13 mouse cellular contexts compared by ENCODE assay signal in genomic region chr17:31260430-31260829, GRCm38 (mm10). TPM values are rescaled to one million over a fixed set of nuclear protein-coding genes. Genes with fewer than 3 reads are reported as not detected.
DNase-seq lines count a peak whose midpoint lies in the region; ATAC-seq lines count a peak whose summit lies in the region.
"Had no signal": no experiment of that assay in that cellular context is flagged by ENCODE, and none has a peak within 500 bp of the region (broad histone marks: within the 10 kb centered on the region; RNA-seq: fewer than 3 reads in every experiment).

No protein-coding gene starts in this region.

- no peaks in the 10 kb centered on the region for H3K36me3 ChIP-seq in kidney, embryonic 16.5 days (ENCODE audit: insufficient read depth, low read length)
- no peaks in the 10 kb centered on the region for H3K36me3 ChIP-seq in hindbrain, embryonic 13.5 days
- H3K36me3 ChIP-seq: embryonic facial prominence, embryonic 15.5 days; intestine, embryonic 15.5 days; lung, embryonic 15.5 days had no signal

- WGBS in kidney, embryonic 16.5 days: 55% methylated on average over 7 of the region's 7 CpGs
- WGBS in hindbrain, embryonic 13.5 days: 87% methylated on average over 7 of the region's 7 CpGs

- DNase-seq in kidney, adult 11 months: peak; percentile 91
- peak; percentile 97 for DNase-seq in adrenal gland, adult 2 months
- peak; percentile 95 for DNase-seq in gastrocnemius, postnatal 25 days
- DNase-seq in kidney, postnatal 4 days: peak; percentile 69 to 77
- DNase-seq in frontal cortex, postnatal 36 days (ENCODE audit: low spot score in 2 of 2): no peak
- DNase-seq: retina, postnatal 1 day had no signal

- no peaks in the 10 kb centered on the region for H3K9me3 ChIP-seq in kidney, embryonic 16.5 days (ENCODE audit: low read length)
- H3K9me3 ChIP-seq in hindbrain, embryonic 13.5 days: no peaks in the 10 kb centered on the region
- H3K9me3 ChIP-seq: embryonic facial prominence, embryonic 15.5 days; intestine, embryonic 15.5 days; lung, embryonic 15.5 days had no signal

- no peak overlapping the region for H3K27ac ChIP-seq in kidney, embryonic 16.5 days (ENCODE audit: low read length)
- no peak overlapping the region for H3K27ac ChIP-seq in hindbrain, embryonic 13.5 days
- H3K27ac ChIP-seq: embryonic facial prominence, embryonic 15.5 days; intestine, embryonic 15.5 days; lung, embryonic 15.5 days had no signal

- peaks cover 6% of the 10 kb centered on the region for H3K4me1 ChIP-seq in kidney, embryonic 16.5 days (ENCODE audit: insufficient read depth, low read length)
- H3K4me1 ChIP-seq in hindbrain, embryonic 13.5 days (replicated peaks): no peaks in the 10 kb centered on the region
- H3K4me1 ChIP-seq: lung, embryonic 15.5 days had no signal

- no peak overlapping the region for H3K4me3 ChIP-seq in kidney, embryonic 16.5 days (ENCODE audit: low read length)
- H3K4me3 ChIP-seq in hindbrain, embryonic 13.5 days: no peak overlapping the region
- H3K4me3 ChIP-seq: embryonic facial prominence, embryonic 15.5 days; intestine, embryonic 15.5 days; lung, embryonic 15.5 days had no signal

- ATAC-seq in kidney, embryonic 16.5 days (ENCODE audit: low FRiP score, low TSS enrichment): no peak
- no peak for ATAC-seq in granulocyte monocyte progenitor cell, adult 5-6 weeks (replicated peaks; ENCODE audit: poor library complexity, severe bottlenecking)
- no peak for ATAC-seq in hindbrain, embryonic 13.5 days (ENCODE audit: low FRiP score)
- ATAC-seq: intestine, embryonic 15.5 days had no signal

- no peak overlapping the region for H3K9ac ChIP-seq in kidney, embryonic 16.5 days (replicated peaks; ENCODE audit: low read length)
- H3K9ac ChIP-seq in hindbrain, embryonic 13.5 days: no peak overlapping the region
- H3K9ac ChIP-seq: embryonic facial prominence, embryonic 15.5 days; intestine, embryonic 15.5 days; lung, embryonic 15.5 days had no signal

- no peak overlapping the region for H3K4me2 ChIP-seq in kidney, embryonic 16.5 days (replicated peaks; ENCODE audit: low read depth, low read length)
- H3K4me2 ChIP-seq in hindbrain, embryonic 13.5 days: no peak overlapping the region
- H3K4me2 ChIP-seq: embryonic facial prominence, embryonic 15.5 days; intestine, embryonic 15.5 days; lung, embryonic 15.5 days had no signal

- H3K27me3 ChIP-seq in kidney, embryonic 16.5 days (ENCODE audit: insufficient read depth, low read length): no peaks in the 10 kb centered on the region
- H3K27me3 ChIP-seq in hindbrain, embryonic 13.5 days: no peaks in the 10 kb centered on the region
- H3K27me3 ChIP-seq: embryonic facial prominence, embryonic 15.5 days; intestine, embryonic 15.5 days; lung, embryonic 15.5 days had no signal

RNA-seq across cellular contexts. Expression of gene Rsph1, which starts 16.8 kb away (rescaled TPM):
- 2.0 and 2.3 TPM in 2 replicates for polyA plus RNA-seq in kidney, embryonic 16.5 days (2015; fragmentation: Nextera tagmentation; extraction: Ambion mirVana)
- total RNA-seq in adrenal gland, adult 2 months (2021): 1 to 10 TPM; 4.5 to 8.0 TPM
- 0.21 and 0.22 TPM in 2 replicates for polyA plus RNA-seq in adrenal gland, adult 2 months (2012; rRNA removed)
- total RNA-seq in gastrocnemius, postnatal 25 days (2021): 10 to 100 TPM in 1 of 2 experiments, 1 to 10 TPM in 1; 8.0 to 10.2 TPM
- 3.6 TPM in 1 of 2 replicates, not detected in the other for total RNA-seq in granulocyte monocyte progenitor cell, adult 5-6 weeks (2014; fragmentation: Nextera tagmentation)
- 0.88 and 1.2 TPM in 2 replicates for total RNA-seq in granulocyte monocyte progenitor cell, adult 5-6 weeks (2017)
- 5.4 and 9.0 TPM in 2 replicates for polyA plus RNA-seq in hindbrain, embryonic 13.5 days (2015; fragmentation: Nextera tagmentation; extraction: Ambion mirVana)

RNA-seq across cellular contexts. Expression of gene Slc37a1, which starts 26.2 kb away (rescaled TPM):
- polyA plus RNA-seq in kidney, embryonic 16.5 days (2015; fragmentation: Nextera tagmentation; extraction: Ambion mirVana): 2.8 and 3.0 TPM in 2 replicates
- total RNA-seq in adrenal gland, adult 2 months (2021): 10 to 100 TPM in 1 of 2 experiments, 1 to 10 TPM in 1; 5.7 to 13.4 TPM
- 13.1 and 15.1 TPM in 2 replicates for polyA plus RNA-seq in adrenal gland, adult 2 months (2012; rRNA removed)
- total RNA-seq in gastrocnemius, postnatal 25 days (2021): 1 to 10 TPM; 3.0 to 5.2 TPM
- 6.2 and 8.0 TPM in 2 replicates for total RNA-seq in granulocyte monocyte progenitor cell, adult 5-6 weeks (2014; fragmentation: Nextera tagmentation)
- total RNA-seq in granulocyte monocyte progenitor cell, adult 5-6 weeks (2017): 7.4 and 8.4 TPM in 2 replicates
- polyA plus RNA-seq in hindbrain, embryonic 13.5 days (2015; fragmentation: Nextera tagmentation; extraction: Ambion mirVana): 13.2 and 15.5 TPM in 2 replicates

RNA-seq across cellular contexts. Expression of gene Ubash3a, which starts 52.8 kb away (rescaled TPM):
- 0.28 and 0.40 TPM in 2 replicates for polyA plus RNA-seq in kidney, embryonic 16.5 days (2015; fragmentation: Nextera tagmentation; extraction: Ambion mirVana)
- total RNA-seq in adrenal gland, adult 2 months (2021): under 1 TPM in 1 of 2 experiments, not detected in 1; 0.24 TPM
- 0.16 and 0.18 TPM in 2 replicates for polyA plus RNA-seq in adrenal gland, adult 2 months (2012; rRNA removed)
- total RNA-seq in gastrocnemius, postnatal 25 days (2021): under 1 TPM in 1 of 2 experiments, not detected in 1; 0.19 TPM
- 36.4 and 50.2 TPM in 2 replicates for total RNA-seq in granulocyte monocyte progenitor cell, adult 5-6 weeks (2014; fragmentation: Nextera tagmentation)
- total RNA-seq in granulocyte monocyte progenitor cell, adult 5-6 weeks (2017): 35.5 and 39.5 TPM in 2 replicates
- 0.30 and 0.38 TPM in 2 replicates for polyA plus RNA-seq in hindbrain, embryonic 13.5 days (2015; fragmentation: Nextera tagmentation; extraction: Ambion mirVana)
- total RNA-seq: left cerebral cortex, postnatal 10 days had no signal

Comparison
In these comparisons a context has a peak if more than half of its experiments do, and no peak if none do; other contexts are left out.
1. DNase-seq: peak in kidney, adult 11 months (single experiment), adrenal gland, adult 2 months (single experiment), gastrocnemius, postnatal 25 days (single experiment) and kidney, postnatal 4 days (2 of 2); none in frontal cortex, postnatal 36 days (0 of 2).
2. RNA of gene Ubash3a, which starts 52.8 kb away (total RNA-seq): 35.5 to 50.2 TPM in granulocyte monocyte progenitor cell, adult 5-6 weeks; 0.24 TPM in adrenal gland, adult 2 months and 0.19 TPM in gastrocnemius, postnatal 25 days; every median in the first group is over 10 times any median in the second.